Mouse (Mus musculus) cerebellum, adult 11 months (tissue): ENCODE measurements around the gene Mettl7a3.

ENCODE experiments used
- DNase-seq: peaks from one replicate; pipeline ENCODE4 v3.0.0; 2022

Gene Mettl7a3

DNA sequence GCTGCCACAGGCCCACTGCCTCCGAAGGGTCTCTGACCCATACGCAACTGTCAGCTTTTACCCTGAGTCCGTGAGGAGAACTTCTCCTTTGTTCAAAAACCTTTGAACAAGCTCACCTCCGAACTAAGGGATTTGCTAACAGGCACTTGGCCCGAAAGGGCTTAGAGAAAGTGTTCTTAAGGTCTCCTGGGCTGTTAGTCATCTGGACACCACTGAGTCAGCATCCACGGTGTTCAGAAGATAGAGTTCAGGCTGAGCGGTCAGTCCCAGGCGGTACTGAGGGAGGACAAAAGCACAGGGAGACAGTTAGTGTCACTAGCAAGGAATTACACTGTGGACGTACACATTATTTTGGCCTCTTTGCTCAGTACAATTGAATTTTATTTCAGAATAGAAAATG, 54.2 kb downstream of the Mettl7a3 start:
- DNase-seq, result no peak
